Mouse (Mus musculus) heart, postnatal 25 days (tissue): ENCODE measurements at regions not wholly inside any gene's neighbourhood (a gene's known extent, or its start where the extent isn't known, plus 50 kb on each side); places are given as distances from the start of the nearest gene placed in this dataset.
"Not testable (repeated sequence)": the region's sequence is repeated elsewhere in the genome, so short reads cannot be mapped to it uniquely, and the experiment has no call there.

Experiments used
- DNase-seq: peaks from one replicate; pipeline ENCODE4 v3.0.0; 2022; ENCODE audit warnings: low spot score
- intact Hi-C: fragments of 180-260 bp; cut with DNase I; formaldehyde crosslinking; loops from one replicate; pipeline ENCODE4 v1.15.1; 2025

DNA sequence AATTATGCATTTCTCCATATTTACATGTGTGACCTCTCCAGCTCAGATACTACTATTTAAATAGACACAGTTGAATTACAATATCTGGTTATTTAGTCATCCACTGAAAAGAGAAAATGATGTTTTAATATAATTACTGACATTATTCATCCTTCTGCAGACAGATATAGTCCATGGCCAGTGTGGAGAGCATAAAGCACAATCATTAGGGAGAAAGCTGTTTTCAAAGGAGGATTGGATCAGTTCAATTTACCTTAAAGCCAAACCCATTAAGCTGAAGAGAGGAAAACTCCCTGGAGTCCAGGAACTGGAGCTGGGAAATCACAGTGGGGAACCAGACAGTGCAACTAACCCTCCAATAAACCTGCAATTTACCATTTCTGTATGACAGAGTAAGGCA is 339.8 kb upstream of the Rgs17 start:
- DNase-seq: no peak
- intact Hi-C loops: no loop called here

DNA sequence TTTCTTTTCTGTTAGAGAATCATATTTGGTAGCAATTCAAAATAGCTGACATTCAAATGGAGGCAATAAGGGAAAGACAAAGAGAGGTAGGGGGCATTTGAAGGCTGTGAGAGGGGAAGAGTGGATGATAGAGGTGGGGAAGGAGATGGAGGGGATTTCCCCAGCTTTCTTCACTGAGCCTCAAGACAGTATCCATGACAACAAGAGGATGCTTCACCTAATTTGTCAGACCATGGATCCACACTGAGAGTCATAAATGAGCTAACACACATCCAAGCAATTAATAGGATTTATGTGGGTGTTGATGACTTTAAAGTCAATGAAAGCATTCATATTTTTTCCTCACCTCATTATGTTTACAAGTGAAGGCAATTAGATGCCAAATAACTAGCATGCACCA is 343.5 kb upstream of the Rgs17 start:
- intact Hi-C loops: no loop called here
- no peak for DNase-seq

DNA sequence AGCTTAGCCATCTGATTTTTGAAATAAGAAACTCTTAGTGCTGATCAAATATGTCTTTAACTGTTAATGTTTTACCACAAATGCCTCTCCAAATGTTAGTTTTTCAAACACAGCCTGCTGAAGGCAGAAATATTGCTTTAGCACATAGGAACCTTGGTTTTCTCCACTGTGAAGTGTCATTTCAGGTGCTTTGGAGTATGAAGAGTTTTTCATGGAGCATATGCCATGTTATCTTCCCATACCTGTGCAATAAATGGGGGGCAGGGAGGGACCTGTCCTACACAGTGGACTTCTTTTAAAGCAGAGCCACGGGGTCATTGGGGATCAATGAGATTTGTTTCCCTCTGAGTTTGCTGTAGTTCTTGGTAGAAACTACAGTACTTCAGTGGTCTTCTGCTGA is 369.2 kb upstream of the Rgs17 start:
- DNase-seq: no peak
- intact Hi-C loops: no loop called here

DNA sequence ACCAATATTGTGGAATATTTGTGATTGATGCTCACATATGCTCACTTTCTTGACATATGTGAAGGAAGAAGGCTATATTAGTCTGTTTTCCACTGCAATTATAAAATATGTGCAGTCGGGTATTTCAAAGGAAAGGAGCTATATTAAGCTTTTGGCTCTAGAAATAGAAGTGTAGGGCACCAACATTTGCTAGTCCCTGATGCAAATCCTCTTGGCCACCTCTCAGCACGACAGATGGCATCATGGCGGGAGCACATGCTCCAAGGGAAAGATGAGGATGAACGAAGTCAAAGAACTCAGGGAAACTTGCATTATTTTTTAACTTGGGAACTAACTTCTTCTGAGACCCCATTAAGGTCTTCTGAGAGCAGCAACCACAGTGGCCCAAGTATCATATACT is 374.4 kb upstream of the Rgs17 start:
- DNase-seq: no peak
- intact Hi-C loops: no loop called here

DNA sequence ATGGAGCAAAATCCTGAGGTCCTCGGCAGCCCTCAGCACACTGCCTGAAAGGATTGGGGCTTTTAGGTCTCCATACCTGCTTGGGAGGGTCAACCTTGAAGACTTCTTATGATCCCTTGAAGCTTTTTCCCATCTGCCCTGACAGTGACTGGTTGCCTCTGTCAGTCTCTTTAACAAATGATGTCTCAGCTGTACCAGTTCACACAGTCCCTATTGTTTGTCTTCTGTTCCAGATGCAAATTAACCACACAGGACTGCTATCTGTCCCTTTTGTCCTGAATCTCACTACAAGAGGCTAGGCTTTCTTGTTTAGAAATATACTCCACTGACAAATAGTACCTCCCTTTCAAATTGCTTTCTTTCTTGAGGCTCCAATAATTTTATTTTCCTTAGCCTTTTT is 375.6 kb upstream of the Rgs17 start:
- no peak for DNase-seq
- intact Hi-C loops: no loop called here

DNA sequence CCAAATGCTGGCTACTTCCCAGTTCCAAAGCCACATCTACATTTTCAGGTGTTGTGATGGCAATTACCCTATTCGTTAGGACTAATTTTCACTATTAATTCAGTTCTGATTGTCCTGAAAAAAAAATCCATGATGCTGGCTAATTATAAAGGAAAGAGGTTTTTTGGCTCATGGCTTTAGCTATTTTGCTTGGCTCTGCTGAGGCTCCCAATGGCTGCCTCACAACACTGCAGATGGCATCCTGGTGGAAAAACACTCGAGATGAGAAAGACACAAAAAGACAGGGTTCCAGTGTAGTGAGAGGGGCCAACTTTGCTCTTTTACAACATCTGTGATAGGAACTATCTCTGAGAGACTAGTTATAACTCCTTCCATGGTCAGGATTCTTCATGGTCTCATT is 376.5 kb upstream of the Rgs17 start:
- no peak for DNase-seq
- intact Hi-C loops: no loop called here

DNA sequence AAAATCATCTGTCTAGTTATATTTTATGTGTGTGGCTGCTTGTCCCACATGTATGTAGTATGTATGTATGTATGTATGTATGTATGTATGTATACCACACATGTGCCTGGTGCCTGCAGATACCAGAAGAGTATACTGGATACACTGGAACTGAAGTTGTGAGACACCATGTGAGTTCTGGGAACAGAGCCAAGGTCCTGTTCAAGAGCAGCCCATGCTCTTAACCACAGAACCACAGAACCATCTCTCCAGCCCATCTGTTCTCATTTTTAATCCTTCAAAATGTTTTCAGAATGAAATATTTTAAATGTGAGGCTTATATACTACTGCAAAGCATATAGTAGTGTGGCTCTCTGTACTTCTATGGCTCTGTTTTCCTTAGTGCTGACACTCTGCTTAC is 379.3 kb upstream of the Rgs17 start:
- intact Hi-C loops: no loop called here
- DNase-seq: no peak

DNA sequence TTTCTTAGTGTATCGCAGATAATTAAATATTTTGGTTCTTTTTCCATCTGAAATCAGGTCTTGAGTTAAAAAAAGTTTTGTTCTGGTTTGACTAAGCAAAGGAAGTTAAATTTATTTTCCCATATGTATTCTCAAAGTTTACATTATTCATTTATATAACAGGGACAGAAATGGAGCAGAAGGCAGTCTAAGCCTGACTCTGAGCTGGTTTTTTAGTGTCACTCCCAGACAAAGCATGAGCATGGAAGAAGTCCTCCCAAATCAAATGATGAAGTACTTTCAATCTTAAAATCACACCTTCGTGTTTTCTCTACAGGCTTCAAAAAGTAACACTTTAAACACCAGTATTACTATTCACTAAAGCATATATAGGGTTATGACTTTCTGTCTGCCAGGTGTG is 387.2 kb upstream of the Rgs17 start:
- DNase-seq: no peak
- intact Hi-C loops: no loop called here

DNA sequence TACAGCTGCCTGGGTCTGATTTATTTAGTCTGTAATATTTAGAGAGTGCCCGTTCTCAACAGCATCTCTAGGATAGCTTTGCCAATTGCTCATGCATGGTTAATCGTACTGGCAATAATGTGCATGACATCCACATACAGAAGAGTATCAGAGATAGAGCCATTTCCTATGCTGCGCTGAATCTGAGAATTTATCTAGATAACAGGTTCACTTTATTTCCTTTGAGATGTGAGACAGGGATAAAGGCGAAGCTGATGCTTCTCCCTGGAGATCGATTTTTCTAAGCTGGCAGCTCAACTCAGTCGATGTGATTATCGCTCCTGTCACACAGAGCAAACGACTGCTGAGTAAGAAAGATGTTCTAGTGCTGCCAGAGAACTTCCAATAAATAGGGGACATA is 416.7 kb upstream of the Oprm1 start:
- DNase-seq: no peak
- intact Hi-C loops: no loop called here

DNA sequence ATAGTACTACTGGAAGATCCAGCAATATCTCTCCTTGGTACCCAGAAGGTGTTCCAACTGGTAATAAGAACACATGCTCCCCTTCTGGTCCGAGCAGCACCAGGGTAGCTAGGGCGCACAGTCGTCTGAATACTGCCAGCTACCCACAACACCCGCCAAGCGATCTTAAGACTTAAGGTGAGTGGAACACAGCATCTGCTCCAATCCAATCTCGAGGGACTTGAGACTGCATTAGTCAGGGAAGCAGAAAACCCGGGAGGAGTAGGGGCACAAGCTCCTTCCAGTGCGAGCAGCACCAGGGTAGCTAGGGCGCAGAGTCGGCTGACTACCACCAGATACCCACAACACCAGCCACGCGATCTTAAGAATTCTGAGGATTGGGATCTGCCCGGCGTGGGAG is 409.1 kb upstream of the Oprm1 start:
- intact Hi-C loops, DNase-seq: not testable (repeated sequence)

DNA sequence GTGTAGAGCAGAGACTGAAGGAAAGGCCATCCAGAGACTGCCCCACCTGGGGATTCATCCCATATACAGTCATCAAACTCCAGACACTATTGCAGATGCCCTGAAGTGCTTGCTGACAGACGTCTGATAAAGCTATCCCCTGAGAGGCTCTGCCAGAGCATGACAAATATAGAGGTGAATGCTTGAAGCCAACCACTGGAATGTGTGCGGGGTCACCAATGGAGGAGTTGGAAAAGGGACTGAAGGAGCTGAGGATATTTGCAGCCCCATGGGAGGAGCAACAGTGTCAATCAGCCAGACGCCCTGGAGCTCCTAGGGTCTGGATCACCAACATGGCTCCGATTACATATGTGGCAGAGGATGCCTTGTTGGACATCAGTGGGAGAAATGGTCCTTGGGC is 392.1 kb upstream of the Oprm1 start:
- intact Hi-C loops: no loop called here
- DNase-seq: no peak

DNA sequence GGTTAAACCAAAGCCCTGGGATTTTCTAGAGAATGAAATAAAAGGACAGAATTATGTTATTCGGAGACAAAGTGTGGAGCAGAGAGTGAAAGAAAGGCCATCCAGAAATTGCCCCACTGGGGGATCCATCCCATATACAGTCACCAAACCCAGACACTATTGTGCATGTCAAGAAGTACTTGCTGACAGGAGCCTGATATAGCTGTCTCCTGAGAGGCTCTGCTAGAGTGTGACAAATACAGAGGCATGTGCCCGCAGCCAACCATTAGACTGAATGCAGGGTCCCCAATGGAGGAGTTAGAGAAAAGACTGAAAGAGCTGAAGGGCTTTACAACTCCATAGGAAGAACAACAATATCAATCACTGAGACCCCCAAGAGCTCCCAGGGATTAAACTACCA is 386.6 kb upstream of the Oprm1 start:
- DNase-seq: no peak
- intact Hi-C loops: no loop called here

DNA sequence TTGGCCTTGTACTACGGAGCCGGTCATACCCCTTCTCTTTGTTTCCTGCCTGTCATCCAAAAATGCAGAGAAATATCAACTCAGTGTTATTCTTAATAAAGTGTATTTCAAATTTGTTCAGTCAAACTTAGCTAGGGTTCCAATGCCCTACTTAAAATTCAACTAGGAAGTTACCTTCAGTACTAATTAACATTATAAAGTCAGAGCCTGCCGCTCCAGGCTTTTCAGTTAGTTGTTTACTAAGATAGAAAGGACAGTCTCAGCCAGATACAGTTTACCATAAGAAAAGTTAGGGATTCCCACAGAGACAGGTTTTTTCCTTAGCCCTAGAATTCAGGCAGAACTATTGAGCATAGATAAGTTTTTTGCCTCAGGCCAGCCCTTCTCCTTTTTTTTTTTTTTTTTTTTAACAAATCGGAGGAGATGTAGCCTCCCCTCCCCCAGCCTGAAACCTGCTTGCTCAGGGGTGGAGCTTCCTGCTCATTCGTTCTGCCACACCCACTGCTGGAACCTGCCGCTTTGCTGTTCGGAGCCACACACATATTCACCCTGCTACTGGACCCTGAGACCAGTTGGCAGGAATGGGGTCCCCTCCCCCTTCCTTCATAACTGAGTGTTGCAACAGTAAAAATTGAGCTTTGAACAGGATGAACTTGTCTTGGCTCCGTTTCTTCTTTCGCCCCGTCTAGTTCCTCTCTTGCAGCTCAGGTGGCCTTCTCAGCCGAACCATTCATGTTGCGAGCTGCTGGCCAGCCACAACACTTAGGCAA is 340.8 kb upstream of the Oprm1 start:
- DNase-seq: peak; percentile 23
- intact Hi-C loops: loop anchor here (10.0 kb wide), 1 partner anchor 57 kb away; no protein-coding TSS in a partner anchor

DNA sequence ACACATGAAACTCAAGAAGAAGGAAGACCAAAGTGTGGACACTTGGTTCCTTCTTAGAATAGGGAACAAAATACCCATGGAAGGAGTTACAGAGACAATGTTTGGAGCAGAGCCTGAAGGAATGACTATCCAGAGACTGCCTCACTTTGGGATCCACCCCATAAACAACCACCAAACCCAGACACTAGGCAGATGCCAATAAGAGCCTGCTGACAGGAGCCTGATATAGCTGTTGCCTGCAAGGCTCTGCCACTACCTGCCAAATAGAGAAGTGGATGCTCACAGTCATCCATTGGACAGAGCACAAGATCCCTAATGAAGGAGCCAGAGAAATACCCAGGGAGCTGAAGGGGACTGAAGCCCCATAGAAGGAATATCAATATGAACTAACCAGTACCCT is 340.1 kb upstream of the Oprm1 start:
- intact Hi-C loops: loop anchor here (10.0 kb wide), 1 partner anchor 57 kb away; no protein-coding TSS in a partner anchor
- DNase-seq: not testable (repeated sequence)

DNA sequence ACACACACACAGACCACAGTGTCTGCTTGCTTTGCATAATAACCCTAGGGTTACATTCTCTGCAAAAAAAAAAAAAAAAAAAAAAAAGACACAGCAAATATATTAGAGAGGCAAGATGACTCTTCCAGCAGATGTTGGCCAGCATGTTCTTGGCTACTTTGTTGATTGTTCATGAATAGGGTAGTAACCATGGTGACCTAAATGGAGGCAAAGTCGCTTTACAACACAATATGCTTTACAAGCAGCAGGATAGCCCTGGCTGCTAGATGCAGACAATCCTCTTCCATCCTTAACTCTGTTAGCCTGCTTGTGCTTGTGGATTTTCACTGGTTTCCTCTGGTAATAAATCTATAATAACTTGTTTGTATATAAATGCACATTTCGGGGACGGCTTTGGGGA is 292.5 kb upstream of the Oprm1 start:
- intact Hi-C loops: no loop called here
- DNase-seq: no peak

DNA sequence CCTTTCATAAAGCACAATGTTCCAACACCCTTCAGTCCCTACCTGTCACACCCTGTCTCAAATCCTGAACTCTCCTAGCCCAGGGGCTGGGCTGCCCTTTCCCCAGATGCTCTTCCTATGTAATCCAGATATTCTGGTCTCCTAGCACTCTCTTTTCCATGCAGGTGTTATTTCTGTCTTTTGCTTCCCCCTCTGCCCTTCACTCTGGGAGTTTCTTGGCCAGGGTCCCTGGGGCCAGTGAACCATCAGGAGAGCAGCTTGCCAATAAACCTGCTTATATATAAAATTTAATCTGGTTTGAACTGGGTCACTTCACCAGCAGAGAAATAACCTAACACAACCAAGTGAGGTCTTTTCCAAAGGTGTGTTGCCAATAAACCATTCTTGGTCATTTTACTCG is 278.0 kb upstream of the Oprm1 start:
- intact Hi-C loops: no loop called here
- no peak for DNase-seq

DNA sequence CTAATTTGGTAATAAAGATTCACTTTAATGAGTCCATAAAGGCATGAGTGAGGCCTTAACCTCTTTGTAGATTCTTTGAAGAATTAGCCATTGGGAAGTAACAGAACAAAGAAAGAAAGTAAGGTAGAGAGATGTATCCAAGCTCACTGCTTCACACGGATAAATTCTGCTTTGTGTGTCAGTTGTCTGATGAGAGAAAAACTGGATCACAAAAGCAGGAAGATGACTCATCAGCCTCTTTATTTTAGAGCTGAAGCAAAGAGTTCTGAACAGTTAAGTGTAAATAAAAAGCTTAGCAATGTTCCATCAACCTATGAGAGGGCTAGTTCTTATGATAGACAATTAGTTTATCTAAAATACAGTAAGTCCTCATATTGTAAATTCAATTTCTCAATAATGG is 269.7 kb upstream of the Oprm1 start:
- intact Hi-C loops: no loop called here
- DNase-seq: no peak

DNA sequence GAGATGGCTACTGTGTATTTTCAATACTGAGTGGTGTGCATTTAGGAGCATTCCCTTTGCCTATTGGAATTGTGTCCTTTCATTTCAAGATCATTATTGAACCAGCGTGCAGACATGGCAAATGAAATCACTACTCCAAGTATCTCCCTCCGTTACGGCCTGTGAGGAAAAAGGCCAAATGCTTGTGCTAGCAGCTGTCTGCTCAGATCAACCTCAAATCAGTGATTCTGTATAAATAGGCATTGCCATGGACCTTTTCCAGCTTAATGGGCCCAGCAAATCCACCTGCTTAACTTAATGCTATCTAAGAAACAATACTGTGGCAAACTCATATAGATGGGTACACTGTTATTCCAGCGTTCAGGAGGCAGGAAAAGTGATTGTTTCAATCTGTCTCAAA is 265.6 kb upstream of the Oprm1 start:
- intact Hi-C loops: no loop called here
- no peak for DNase-seq

DNA sequence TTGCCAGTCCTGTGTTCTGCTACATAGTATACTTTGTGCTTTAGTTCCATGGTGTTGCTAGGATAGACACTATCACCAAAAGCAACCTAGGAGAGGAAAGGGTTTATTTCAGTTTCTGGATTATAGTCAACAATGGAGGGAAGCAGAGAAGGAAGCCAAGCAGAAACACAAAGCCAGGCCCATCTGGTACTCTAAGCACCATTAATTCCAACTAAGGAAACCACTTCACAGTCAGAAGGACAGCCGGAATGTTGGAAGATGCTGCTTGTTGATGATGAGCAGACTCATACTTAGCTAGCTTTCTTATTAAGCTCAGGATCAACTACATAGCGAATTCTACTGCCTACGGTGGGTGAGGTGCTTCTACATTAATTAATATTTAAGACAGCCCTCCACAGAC is 263.2 kb upstream of the Oprm1 start:
- no peak for DNase-seq
- intact Hi-C loops: no loop called here

DNA sequence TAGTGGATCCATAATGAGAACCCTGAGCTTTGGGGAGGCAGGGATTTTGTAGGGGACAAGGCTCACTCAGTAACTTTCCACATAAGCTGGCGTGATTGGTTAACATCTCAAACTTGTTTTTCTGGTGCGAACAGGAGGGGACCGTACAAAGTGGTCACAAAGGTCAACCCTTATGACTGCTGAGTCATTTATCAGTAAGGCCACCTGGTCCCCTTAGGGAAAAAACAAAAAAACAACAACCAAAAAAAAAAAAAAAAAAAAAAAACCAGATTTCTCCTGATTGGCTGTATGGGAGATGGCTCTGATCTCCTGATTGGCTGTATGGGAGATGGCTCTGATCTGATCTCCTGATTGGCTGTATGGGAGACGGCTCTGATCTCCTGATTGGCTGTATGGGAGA is 244.0 kb upstream of the Oprm1 start:
- DNase-seq: no peak
- intact Hi-C loops: no loop called here

DNA sequence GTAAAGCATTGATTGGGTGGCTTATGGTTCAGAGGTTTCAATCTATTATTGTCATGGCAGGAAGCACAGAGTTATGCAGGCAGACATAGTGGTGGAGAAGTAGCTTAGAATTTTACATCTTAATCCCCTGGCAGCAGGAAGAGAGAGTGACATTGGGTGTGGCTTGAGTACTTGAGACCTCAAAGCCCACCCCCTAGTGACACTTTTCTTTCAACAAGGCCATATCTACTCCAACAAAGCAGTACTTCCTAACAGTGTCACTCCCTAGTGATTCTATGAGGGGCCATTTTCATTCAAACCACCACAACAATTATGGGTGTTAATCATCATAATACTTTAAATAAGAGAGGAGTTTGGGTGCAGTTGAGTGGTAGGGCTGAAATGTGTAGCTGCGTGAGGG is 195.8 kb upstream of the Oprm1 start:
- intact Hi-C loops: no loop called here
- DNase-seq: no peak

DNA sequence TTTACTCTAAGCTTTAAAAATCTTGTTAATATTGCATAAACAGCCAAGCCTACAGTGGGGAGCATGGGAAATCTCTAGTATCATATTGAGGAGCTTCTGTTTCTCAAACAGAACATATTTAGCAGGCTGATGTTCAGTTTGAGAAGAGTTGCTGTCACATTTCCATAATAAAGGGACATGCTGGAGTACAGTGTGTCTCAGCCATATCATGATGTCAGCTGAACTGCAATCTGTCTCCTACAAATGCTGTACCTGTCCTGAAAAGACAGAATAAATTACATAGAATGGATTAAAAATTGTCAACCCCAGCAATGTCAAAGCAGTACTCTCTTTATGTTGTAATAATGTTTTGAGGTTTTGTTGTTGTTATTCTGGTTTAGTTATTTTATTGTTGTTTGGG is 179.7 kb upstream of the Oprm1 start:
- intact Hi-C loops: no loop called here
- DNase-seq: no peak
